Mouse (Mus musculus) T-helper 1 cell (primary cell): ENCODE data around the gene Kirrel3.

Experiments used
- in situ Hi-C: fragments of 300-600 bp; cut with MboI, MseI; formaldehyde crosslinking; loops from one replicate; pipeline ENCODE4 v1.15.1; 2025; ENCODE audit warnings: high pct_unique_total_duplicates

Gene Kirrel3

GRCm38 (mm10) chr9:34485759-34486431, at the start of gene Kirrel3:
Kirrel3 (plus strand) TSS chr9:34485894.
- in situ Hi-C loops, result loop anchor here (25.0 kb wide), 1 partner anchor 1224 kb away; no protein-coding TSS in a partner anchor

GRCm38 (mm10) chr9:34440721-34441120, 45.0 kb upstream of the Kirrel3 start:
- in situ Hi-C loops, result no loop called here

DNA sequence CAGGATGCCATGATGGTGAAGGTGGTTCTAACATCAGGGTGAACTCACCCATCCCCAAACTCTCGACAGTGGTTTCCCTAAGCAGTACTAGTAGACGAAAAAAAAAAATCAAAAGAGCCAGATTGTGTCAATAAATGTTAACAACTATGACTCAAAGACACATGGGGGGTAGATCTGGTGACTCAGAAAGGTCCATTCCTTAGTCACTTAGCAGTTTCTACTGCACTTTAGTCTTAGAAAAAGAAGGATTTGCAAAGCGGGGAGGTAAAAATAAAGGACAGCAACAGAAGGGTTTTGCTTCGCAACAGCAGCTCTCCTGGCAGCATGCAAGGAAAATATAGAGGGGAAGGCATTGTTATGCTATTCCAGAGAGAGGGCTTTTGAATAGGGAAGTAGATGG, 41.7 kb upstream of the Kirrel3 start:
- in situ Hi-C loops, result no loop called here

DNA sequence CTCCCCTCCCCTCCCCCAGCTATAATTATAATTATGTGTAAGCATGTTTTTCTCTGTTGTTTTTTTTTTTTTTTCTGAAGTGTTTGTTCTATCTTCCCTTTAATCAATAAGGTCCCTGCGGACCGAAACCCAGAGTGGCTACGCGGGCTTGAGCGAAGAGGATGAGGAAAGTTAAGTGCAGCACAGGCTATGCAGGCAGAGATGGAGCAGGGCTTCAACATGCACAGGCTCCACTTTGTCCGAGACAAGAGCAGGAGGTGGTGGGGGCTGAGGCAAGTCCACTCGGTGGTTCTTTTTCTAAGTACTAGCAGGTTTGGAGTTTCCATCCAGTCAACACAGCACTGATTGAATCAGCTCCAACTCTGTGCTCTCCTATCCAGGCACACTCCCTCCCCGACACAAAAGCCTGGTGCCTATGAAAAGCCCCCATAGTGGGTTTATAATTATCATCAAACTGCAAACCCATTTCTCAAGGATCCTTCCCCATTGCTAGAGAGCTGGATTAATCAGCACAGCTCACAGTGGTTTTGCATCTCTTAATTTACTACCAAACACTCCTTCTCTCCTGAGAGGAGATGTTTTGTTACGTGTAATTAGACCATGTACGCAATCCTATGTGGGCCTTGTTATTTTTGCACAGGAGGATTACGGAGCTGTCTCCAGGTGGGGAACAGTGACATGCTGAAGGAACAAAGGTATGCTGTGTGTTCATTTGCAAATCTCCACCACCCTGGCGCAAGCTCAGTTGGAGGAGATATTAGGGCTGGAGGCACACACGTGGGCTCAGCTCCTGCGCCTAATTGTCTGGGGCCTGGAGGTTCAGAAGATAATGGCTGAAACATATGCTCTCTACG, 39.0 kb upstream of the Kirrel3 start:
- in situ Hi-C loops, result no loop called here

- in situ Hi-C loops, result no loop called here
These were observed 38.0 kb upstream of the Kirrel3 start for GRCm38 (mm10) chr9:34447736-34448135.

DNA sequence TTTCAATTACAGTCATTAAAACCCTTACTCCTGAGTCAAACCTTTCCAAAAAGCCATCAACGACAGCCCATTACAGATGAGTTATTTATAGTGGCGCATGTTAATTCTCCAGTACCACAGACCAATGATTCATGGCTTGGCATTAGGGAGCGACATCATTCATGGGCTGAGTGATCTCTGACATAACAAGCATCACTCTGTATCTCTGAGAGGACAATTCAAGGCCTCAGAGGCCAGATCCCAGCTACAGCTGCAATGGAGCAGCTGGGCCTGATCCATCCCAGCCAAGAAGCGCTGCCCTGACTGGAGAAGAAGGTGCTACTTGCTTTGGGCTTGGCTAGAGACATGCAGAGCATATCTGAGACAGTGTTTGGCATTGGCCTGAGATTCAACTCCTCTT, 37.2 kb upstream of the Kirrel3 start:
- in situ Hi-C loops, result no loop called here

DNA sequence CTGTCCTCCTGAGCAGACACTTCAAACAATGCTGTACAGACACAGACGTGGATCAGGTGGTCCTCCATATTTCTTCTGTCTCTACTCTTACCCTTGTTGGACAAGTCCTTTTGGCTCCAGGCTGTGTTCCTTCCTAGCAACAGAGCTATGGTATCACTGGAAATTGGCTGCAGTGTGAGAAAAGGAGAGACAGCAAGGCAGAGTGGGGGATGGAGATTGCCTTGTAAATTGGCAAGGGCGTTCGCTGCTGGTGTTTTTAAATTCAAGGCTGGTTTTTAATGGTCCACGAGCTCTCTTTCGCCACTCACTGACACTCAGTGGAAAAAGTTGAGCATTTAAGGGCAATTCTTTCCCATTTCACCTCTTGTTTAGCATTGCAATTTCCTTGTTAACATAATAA, 27.5 kb upstream of the Kirrel3 start:
- in situ Hi-C loops, result no loop called here

- in situ Hi-C loops, result no loop called here
These were observed 25.7 kb upstream of the Kirrel3 start for GRCm38 (mm10) chr9:34459968-34460367.

GRCm38 (mm10) chr9:34463666-34464065, 22.0 kb upstream of the Kirrel3 start:
- in situ Hi-C loops, result no loop called here

GRCm38 (mm10) chr9:34466058-34466457, 19.6 kb upstream of the Kirrel3 start:
- in situ Hi-C loops, result no loop called here

DNA sequence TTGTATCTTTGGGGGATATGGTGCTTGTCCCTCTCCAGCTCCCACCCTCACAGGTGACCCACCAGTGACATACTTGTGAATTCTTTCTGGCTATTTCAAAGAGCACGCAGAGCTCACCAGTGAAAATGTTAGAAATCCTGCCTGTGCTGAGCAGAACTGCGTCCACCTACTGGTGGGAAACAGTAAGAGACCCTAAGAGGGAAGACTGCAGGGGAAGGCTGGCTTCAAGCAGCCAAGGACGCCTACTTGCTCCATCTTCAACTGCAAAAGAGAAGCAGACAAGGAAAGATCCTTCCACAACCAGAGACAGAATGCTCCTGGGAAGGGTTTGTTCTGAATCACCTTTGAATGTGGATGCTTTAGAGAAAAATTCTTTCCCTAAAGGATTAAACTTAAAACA, 16.5 kb upstream of the Kirrel3 start:
- in situ Hi-C loops, result no loop called here

- in situ Hi-C loops, result loop anchor here (25.0 kb wide), 1 partner anchor 1214 kb away; no protein-coding TSS in a partner anchor
These were observed 9.5 kb upstream of the Kirrel3 start for GRCm38 (mm10) chr9:34476206-34476605.

DNA sequence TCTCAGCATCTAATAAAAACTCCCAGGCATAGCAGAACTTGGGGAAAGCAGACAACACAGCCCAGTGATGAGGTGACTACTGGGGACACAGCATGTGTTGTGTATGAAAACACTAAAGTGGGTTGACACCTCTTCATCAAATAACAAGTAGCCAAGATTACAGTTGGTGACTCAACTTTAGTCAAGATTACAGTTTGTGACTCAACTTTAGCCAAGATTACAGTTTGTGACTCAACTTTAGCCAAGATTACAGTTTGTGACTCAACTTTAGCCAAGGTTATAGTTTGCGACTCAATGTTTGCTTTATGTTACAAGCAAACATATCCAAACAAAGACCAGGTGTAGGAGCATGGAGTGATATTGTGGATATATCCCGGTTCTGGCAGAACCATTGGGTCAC, 7.2 kb upstream of the Kirrel3 start:
- in situ Hi-C loops, result loop anchor here (25.0 kb wide), 1 partner anchor 1216 kb away; no protein-coding TSS in a partner anchor

DNA sequence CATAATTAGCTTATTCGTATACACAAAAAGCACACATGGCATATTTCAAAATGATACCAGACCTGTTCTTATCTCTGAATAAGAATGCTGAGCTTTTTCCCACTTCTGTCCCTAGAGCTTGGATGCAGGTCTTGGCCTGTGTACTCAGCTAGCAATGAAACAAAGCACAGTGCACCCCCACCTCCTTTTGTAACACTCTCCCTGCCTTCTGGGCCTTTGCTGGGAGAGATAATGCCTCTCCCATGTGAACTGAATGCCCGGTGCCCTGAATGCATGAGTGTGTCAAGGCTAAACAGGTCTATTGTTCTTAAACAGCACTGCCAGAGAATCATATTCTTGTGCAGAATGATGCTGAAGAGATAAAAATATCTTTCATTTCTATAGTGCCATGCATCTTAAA, 2.5 kb upstream of the Kirrel3 start:
- in situ Hi-C loops, result loop anchor here (25.0 kb wide), 1 partner anchor 1221 kb away; no protein-coding TSS in a partner anchor

DNA sequence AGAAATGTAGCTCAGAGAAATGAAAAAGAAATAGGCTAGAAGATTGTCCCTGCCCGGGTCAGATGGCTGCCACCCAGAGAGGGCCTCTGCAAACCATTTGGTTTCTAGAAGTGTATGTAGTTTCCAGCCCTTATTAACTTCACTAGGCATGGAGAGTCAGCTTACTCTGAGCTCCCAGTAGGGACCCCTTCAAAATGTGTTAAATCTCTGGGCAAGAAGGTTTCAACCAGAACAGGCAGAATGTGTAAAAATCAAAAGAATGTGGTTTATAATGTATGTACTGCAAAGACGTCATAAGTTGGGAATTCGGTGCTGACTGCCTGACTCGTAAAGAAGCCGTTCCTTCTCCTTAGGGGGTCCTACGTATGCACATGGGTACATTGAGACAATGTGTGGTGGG, 1.0 kb upstream of the Kirrel3 start:
- in situ Hi-C loops, result loop anchor here (25.0 kb wide), 1 partner anchor 1222 kb away; no protein-coding TSS in a partner anchor

- in situ Hi-C loops, result loop anchor here (25.0 kb wide), 1 partner anchor 1226 kb away; no protein-coding TSS in a partner anchor
These were observed 2.6 kb downstream of the Kirrel3 start for GRCm38 (mm10) chr9:34488267-34488666.

GRCm38 (mm10) chr9:34488700-34489315, 3.1 kb downstream of the Kirrel3 start:
- in situ Hi-C loops, result loop anchor here (25.0 kb wide), 1 partner anchor 1227 kb away; no protein-coding TSS in a partner anchor

- in situ Hi-C loops, result loop anchor here (25.0 kb wide), 1 partner anchor 1227 kb away; no protein-coding TSS in a partner anchor
These were observed 3.6 kb downstream of the Kirrel3 start for GRCm38 (mm10) chr9:34489316-34489710.

DNA sequence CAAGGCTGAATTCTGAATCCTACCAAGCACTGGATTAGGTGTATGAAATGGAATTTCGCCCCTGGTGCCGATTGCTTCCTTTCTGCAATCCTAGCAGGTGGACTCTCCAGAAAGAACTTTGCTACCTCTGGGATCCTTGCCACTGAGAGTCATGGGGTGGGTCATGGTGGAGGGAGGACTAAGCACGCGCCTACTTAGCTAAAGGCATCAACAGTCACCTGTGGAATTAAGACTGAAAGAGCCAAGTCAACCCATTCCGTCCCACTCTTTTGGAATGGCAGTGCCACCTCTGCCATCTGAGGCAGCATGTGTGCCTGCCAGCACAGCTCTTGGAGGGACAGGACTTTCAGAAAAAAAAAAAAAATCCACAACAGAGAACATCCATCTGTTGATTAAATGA, 4.1 kb downstream of the Kirrel3 start:
- in situ Hi-C loops, result loop anchor here (10.0 to 25.0 kb wide), 2 partner anchors 1045 to 1227 kb away; no protein-coding TSS in a partner anchor

- in situ Hi-C loops, result loop anchor here (10.0 to 25.0 kb wide), 2 partner anchors 1043 to 1230 kb away; no protein-coding TSS in a partner anchor
These were observed 6.4 kb downstream of the Kirrel3 start for GRCm38 (mm10) chr9:34492121-34492520.

DNA sequence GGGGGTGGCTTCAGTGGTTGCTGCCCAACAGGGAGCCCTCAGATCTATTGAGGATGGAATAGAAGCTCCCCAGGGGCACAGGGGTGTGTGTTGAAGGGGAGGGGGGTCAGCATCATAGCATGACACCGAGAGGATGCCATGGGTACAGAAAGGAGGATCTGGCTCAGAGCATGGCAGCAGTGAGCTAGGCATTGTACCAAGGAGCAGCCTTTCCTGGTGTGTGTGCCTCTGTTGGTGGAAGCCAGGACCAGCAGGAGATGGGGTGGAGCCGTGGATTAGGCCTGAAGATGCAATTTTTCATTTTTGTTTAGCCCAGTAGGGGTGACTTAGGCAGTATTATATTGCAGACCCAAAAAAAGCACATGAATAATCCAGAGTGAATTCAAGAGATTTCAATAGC, 7.9 kb downstream of the Kirrel3 start:
- in situ Hi-C loops, result loop anchor here (10.0 to 25.0 kb wide), 2 partner anchors 1041 to 1231 kb away; no protein-coding TSS in a partner anchor

- in situ Hi-C loops, result loop anchor here (10.0 to 25.0 kb wide), 2 partner anchors 1037 to 1236 kb away; no protein-coding TSS in a partner anchor
These were observed 12.4 kb downstream of the Kirrel3 start for GRCm38 (mm10) chr9:34498126-34498525.
